Mouse (Mus musculus): ENCODE measurements around the gene Lrrfip1.

Lrrfip1 gene

GRCm38 (mm10) chr1:91144813-91145212, 146.3 kb downstream of the Lrrfip1 start, which contains the start of gene Rbm44:
Gene Rbm44, plus strand, starts transcription at chr1:91145089.
- peak; percentile 39 for DNase-seq (ENCODE audit: low read depth)

GRCm38 (mm10) chr1:91151509-91151908, 153.0 kb downstream of the Lrrfip1 start:
- no peak for DNase-seq (ENCODE audit: low read depth)

GRCm38 (mm10) chr1:91166798-91167197, 168.3 kb downstream of the Lrrfip1 start:
- no peak for DNase-seq (ENCODE audit: low read depth)

GRCm38 (mm10) chr1:91169157-91169556, 170.6 kb downstream of the Lrrfip1 start:
- DNase-seq (ENCODE audit: low read depth): no peak

GRCm38 (mm10) chr1:91174796-91175195, 176.3 kb downstream of the Lrrfip1 start:
- DNase-seq (ENCODE audit: low read depth): no peak

GRCm38 (mm10) chr1:91176026-91176425, 177.5 kb downstream of the Lrrfip1 start:
- no peak for DNase-seq (ENCODE audit: low read depth)

- no peak for DNase-seq (ENCODE audit: low read depth)
Observed at GRCm38 (mm10) chr1:91176871-91177270, 178.3 kb downstream of the Lrrfip1 start.

Data from naive thymus-derived CD4-positive, alpha-beta T cell, adult 2 months (primary cell).